Mouse (Mus musculus): ENCODE results near the gene Gpr176. TPM values are rescaled to one million over a fixed set of nuclear protein-coding genes. Genes with fewer than 3 reads are reported as not detected.

The Gpr176 gene
- polyA plus RNA-seq, 1 experiment from 2014 or later, result 0.15 TPM

DNA sequence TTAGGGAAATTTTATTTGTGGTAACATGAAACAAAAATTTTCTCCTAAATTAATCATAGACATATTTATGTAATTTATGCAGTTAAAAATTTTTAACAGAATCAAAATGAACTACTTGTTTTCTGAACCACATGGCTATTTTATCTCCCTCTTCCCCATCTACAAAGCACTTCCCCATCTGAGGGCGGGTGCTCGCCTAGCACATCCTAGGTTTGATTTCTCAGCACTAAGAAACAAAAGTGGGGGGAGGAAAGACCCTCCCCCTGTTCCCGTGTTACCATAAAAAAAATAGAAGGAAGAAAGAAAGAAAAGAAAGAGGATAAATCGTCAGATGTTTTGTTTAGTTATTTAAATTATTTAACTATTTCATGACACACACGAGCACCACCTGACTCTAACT is 18.0 kb upstream of the Gpr176 start:
- no peak for DNase-seq (ENCODE audit: low spot score)
- WGBS, result 89% methylated on average over 5 of the region's 5 CpGs
- no peak overlapping the region for H3K27ac ChIP-seq
- no peak overlapping the region for H3K4me3 ChIP-seq
- peaks cover 19% of the 10 kb centered on the region for H3K4me1 ChIP-seq
- H3K36me3 ChIP-seq, result no peaks in the 10 kb centered on the region
- no peaks in the 10 kb centered on the region for H3K27me3 ChIP-seq (ENCODE audit: low read depth, poor library complexity, severe bottlenecking)
- no peaks in the 10 kb centered on the region; the same call in 1 of the 2 replicates for H3K9me3 ChIP-seq (replicated peaks)

DNA sequence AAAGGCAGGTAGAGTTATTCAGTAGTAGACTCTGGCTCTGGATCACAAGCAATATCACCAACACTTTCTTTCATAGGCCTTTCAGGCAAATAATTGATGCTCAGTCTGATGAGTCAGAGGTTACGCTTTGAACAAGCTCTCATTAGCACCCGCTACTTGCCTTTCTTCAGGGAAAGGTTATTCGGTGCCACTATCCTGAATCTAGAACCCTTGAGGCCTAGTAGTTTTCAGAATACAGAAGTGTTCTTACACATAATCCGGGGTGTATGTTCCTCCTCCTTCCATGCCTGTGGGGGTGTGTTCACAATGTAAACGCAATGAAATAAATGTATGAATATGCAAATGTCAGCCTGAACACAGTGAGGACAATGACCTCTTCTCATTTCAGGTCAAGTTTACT is 16.9 kb upstream of the Gpr176 start:
- DNase-seq (ENCODE audit: low spot score), result no peak
- no peaks in the 10 kb centered on the region for H3K27me3 ChIP-seq (ENCODE audit: low read depth, poor library complexity, severe bottlenecking)
- no peaks in the 10 kb centered on the region for H3K9me3 ChIP-seq (replicated peaks)
- WGBS, result 94% methylated on average over 5 of the region's 5 CpGs
- no peak overlapping the region for H3K4me3 ChIP-seq
- H3K4me1 ChIP-seq, result peaks cover 19% of the 10 kb centered on the region
- no peaks in the 10 kb centered on the region for H3K36me3 ChIP-seq
- H3K27ac ChIP-seq, result no peak overlapping the region

DNA sequence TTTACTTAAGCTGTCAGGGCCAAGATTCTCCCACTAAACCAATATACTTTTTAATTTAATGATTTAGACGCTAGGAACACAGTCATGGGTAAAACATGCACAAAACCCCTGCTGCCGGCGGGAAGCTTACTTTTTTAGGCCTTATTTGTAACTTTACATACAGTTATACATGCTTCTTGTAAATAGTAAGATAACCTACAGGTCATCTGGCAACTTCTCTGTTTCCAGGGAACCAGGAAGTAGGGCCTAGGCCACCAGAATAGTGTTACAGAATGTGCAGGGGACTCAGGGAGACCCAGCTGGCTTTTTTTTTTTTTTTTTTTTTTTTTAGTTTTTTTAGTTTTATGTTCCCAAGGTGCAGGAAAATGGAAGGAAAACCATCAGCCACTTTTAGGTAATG is 16.4 kb upstream of the Gpr176 start:
- no peaks in the 10 kb centered on the region for H3K9me3 ChIP-seq (replicated peaks)
- 82% methylated on average over 3 of the region's 3 CpGs for WGBS
- peak overlapping the region; percentile 82 for H3K4me3 ChIP-seq
- no peaks in the 10 kb centered on the region for H3K27me3 ChIP-seq (ENCODE audit: low read depth, poor library complexity, severe bottlenecking)
- H3K27ac ChIP-seq, result no peak overlapping the region
- DNase-seq (ENCODE audit: low spot score), result no peak
- H3K4me1 ChIP-seq, result peaks cover 19% of the 10 kb centered on the region
- no peaks in the 10 kb centered on the region for H3K36me3 ChIP-seq

DNA sequence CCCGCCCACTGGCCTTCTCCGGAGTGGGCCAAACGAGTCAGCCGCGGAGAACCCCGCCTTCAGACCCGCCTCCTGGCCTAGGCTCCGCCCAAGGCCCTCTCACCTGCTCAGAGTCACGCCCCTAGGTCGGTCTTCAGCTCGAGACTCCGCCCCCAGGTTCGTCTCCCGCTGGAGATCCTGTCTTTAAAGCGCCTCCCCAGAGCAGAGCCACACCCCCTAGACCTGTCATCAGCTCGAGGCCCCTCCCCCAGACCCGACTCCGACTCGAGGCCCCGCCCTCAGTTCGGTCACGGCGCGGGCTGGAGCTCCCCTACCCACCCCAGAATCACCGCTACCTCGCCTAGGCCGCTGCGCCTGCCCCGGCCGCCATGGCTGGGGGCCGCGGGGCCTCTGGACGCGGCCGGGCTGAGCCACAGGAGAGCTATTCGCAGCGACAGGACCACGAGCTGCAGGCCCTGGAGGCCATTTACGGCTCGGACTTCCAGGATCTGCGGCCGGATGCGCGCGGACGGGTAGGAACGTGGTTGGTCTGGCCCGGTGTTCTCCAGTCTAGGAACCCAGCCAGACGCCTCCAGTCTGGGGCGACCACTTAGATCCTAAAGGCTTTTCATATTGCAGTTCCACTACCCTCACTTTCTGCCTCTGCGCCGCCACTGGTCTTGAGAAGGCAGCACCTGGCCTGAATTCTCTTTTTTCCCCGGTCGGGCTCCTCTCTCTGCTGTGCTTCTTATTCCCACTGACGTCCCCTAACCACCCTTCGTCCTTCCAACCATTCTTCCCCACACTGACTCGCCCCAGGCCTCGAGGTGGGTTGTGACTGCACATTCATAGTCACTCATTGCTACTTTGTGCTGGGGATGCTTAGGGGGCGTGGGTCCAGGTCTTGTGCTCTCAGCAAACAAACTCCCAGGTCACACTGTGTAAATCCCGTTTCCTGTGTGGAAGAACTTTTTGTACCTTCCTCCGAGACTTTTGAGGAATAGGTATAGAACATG is 15.4 kb upstream of the Gpr176 start, which contains the start of gene Eif2ak4:
Eif2ak4 (plus strand) TSS at position 278 of the 995 bp plus-strand sequence.
- no peaks in the 10 kb centered on the region for H3K27me3 ChIP-seq (ENCODE audit: low read depth, poor library complexity, severe bottlenecking)
- peak within 1 kb of the TSS; percentile 96 for H3K27ac ChIP-seq
- H3K4me1 ChIP-seq, result peaks cover 19% of the 10 kb centered on the region
- no peaks in the 10 kb centered on the region for H3K9me3 ChIP-seq (replicated peaks)
- peak within 1 kb of the TSS; percentile 82 for H3K4me3 ChIP-seq
- DNase-seq (ENCODE audit: low spot score), result peak; percentile 95
- WGBS, result 2% methylated on average over 61 of the region's 61 CpGs
- H3K36me3 ChIP-seq, result no peaks in the 10 kb centered on the region

DNA sequence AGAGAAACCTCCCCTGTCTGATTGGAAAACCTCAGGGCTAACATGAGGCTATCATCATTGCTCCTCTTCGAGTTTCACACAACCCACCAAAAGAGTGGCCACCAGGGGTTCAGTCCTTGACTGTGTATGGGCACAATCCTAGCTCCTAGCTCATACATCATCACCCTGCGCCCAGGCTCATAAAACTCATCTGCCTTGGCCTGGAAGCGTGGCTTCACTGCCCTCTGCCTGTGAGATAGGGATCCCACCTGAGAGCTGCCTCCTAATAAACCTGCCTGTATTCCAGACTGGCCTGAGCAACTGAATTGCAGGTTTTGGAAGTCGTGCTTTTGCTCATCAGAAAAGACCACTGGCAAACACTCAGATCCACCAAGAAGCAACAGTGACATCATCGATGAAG is 10.2 kb upstream of the Gpr176 start:
- Histone ChIP-seq H3K4me3 (no peak overlapping the region), H3K36me3 (no peaks in the 10 kb centered on the region), H3K27ac (no peak overlapping the region), H3K9me3 (replicated peaks) (no peaks in the 10 kb centered on the region), H3K27me3 (ENCODE audit: low read depth, poor library complexity, severe bottlenecking) (no peaks in the 10 kb centered on the region), H3K4me1 (peaks cover 9% of the 10 kb centered on the region)
- 76% methylated on average over 5 of the region's 5 CpGs for WGBS
- no peak for DNase-seq (ENCODE audit: low spot score)

DNA sequence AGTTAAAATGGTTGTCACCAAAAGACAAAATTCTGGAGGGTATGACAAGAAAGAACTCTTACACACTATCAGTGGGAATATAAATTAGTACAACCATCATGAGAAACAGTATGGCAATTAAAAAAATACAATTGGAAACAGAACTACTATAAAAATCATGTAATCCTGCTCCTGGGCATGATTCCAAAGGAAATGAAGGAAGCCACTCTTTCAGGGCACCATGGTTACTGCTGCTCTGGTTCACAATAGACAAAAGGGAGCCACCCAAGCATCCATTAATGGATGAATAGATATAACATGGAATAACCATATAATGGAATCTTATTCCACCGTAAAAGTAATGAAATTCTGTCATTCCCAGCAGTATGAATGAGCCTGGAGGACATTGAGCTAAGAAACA is 6.5 kb upstream of the Gpr176 start:
- Histone ChIP-seq H3K27me3 (ENCODE audit: low read depth, poor library complexity, severe bottlenecking) (peaks cover 11% of the 10 kb centered on the region; the same call in 1 of the 2 replicates), H3K9me3 (replicated peaks) (no peaks in the 10 kb centered on the region), H3K27ac (no peak overlapping the region), H3K36me3 (no peaks in the 10 kb centered on the region), H3K4me1 (peaks cover 4% of the 10 kb centered on the region; the same call in 1 of the 2 replicates), H3K4me3 (no peak overlapping the region)
- WGBS, result 90% methylated on average over 1 of the region's 1 CpGs
- no peak for DNase-seq (ENCODE audit: low spot score)

DNA sequence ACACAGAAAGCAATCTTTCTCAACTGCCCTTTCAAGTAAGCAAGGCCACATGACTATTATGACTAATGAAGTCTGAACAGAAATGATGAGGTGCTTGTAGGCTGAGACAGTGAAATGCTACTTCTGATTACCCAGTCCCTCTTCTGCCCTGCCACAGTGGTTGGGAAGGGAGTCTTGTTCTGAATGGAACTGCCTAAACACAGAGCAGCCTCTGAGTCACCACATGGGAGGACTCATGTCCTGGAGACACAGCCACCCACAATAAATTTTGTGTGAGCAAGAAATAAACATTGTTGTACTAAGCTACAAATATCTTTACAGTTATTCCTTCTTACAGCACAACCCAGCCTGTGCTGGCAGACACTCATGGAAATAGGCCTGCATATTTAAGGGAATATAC is 2.7 kb upstream of the Gpr176 start:
- no peaks in the 10 kb centered on the region for H3K9me3 ChIP-seq (replicated peaks)
- H3K4me3 ChIP-seq, result no peak overlapping the region
- no peaks in the 10 kb centered on the region for H3K36me3 ChIP-seq
- H3K27me3 ChIP-seq (ENCODE audit: low read depth, poor library complexity, severe bottlenecking), result peaks cover 42% of the 10 kb centered on the region
- DNase-seq (ENCODE audit: low spot score), result no peak
- no peak overlapping the region for H3K27ac ChIP-seq
- peaks cover 22% of the 10 kb centered on the region for H3K4me1 ChIP-seq

DNA sequence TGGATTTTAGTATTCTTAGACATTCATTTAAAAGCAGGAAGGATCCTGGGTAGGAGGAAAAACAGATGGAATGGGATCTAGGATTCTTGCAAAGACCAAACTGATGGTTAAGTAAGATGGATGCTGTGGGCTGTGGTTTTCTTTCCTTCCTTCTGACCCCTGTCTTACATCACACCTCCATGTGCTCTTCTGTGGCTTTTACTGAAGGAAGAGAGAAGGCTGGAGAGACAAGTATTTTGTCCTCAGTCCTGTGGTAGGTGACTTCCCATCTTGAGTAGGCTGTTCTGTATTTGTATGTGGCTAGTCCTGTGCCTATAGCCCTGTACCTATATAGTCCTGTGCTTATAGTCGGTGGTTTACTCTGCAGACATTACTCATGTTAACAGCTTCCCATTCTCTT is 2.3 kb upstream of the Gpr176 start:
- Histone ChIP-seq H3K36me3 (no peaks in the 10 kb centered on the region), H3K27me3 (ENCODE audit: low read depth, poor library complexity, severe bottlenecking) (peaks cover 46% of the 10 kb centered on the region), H3K4me3 (no peak overlapping the region), H3K27ac (no peak overlapping the region), H3K9me3 (replicated peaks) (no peaks in the 10 kb centered on the region), H3K4me1 (peaks cover 22% of the 10 kb centered on the region)
- WGBS, result 77% methylated on average over 1 of the region's 1 CpGs
- no peak for DNase-seq (ENCODE audit: low spot score)

DNA sequence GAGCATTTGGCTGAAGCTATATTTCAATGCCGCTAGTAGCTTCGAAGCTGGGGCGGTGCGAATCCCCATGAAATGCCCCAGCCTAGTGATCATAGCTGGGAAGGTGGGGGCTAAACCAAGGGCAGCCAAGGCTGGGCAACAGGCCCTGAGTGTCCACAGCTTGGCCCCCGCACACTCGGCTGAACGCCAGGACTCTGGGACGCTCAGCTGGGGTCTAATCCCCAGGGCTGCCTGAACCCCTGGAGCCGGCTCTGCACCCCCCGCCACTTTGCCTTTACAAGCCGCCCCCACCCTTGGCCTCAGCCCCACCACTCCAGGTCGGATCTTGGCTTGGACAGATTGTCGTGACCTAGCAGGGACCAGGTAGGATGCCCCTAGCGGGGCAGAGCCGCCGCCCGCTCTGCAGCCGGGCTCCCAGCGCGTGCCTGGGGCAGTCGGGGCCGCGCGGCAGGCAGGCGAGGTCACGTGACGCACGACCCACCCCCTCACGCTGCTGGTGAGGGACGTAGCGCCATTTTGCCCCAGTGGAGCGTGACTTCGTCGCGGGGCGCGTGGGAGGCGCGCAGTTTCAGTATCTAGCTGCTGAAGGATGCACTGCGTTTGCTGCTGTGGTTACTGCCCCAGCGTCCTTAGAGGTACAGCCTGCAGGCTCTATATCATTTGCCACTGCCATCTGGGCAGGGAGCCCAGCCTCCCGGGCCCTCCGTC is 507 bp upstream of the Gpr176 start:
- Histone ChIP-seq H3K27me3 (ENCODE audit: low read depth, poor library complexity, severe bottlenecking) (peaks cover 60% of the 10 kb centered on the region), H3K36me3 (no peaks in the 10 kb centered on the region), H3K9me3 (replicated peaks) (no peaks in the 10 kb centered on the region), H3K4me3 (peak overlapping the region; percentile 52), H3K27ac (peak overlapping the region; percentile 85), H3K4me1 (peaks cover 17% of the 10 kb centered on the region)
- WGBS, result 3% methylated on average over 43 of the region's 43 CpGs
- DNase-seq (ENCODE audit: low spot score), result peak; percentile 89

DNA sequence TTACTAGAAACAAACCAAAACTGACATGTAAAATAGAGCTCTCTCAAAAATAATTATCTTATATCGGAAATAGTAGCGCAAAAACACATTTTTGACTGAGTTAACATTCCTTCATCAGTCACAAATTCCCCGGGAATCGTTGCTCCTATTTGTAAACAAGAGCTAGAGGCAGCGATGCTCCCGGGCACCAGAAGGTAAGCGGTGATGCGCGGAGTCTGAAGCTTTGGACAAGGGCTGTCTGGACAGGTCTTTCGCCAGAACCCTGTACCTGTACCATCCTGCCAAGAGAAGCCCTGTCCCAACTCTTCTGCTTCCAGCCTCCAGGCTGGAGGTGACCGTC is 688 bp downstream of the Gpr176 start:
- peak overlapping the region; percentile 52 for H3K4me3 ChIP-seq
- DNase-seq (ENCODE audit: low spot score), result no peak
- peaks cover 17% of the 10 kb centered on the region for H3K4me1 ChIP-seq
- WGBS, result 8% methylated on average over 11 of the region's 11 CpGs
- H3K36me3 ChIP-seq, result no peaks in the 10 kb centered on the region
- no peaks in the 10 kb centered on the region for H3K9me3 ChIP-seq (replicated peaks)
- no peak overlapping the region for H3K27ac ChIP-seq
- peaks cover 60% of the 10 kb centered on the region for H3K27me3 ChIP-seq (ENCODE audit: low read depth, poor library complexity, severe bottlenecking)

DNA sequence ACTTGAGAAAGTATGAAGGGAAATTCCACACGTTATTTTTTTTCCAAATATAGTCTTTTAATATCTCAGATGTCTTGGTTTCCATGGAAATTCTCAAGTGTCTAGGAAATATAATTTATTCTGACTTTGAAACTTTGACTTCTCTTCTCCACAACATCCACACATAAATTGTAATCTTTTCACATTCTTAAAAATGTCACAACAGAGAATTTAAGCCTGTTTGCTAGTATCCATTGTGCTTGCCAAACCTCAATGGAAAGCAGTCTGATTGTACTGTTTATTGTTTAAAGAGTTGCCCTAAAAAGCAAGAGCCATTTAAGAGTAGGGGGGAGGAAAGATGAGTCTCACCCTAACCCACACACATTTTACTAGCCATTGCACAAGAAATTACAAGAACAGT is 1.4 kb downstream of the Gpr176 start:
- H3K4me3 ChIP-seq, result no peak overlapping the region
- peaks cover 17% of the 10 kb centered on the region for H3K4me1 ChIP-seq
- H3K27ac ChIP-seq, result no peak overlapping the region
- no peak for DNase-seq (ENCODE audit: low spot score)
- H3K9me3 ChIP-seq (replicated peaks), result no peaks in the 10 kb centered on the region
- no peaks in the 10 kb centered on the region for H3K36me3 ChIP-seq
- peaks cover 60% of the 10 kb centered on the region for H3K27me3 ChIP-seq (ENCODE audit: low read depth, poor library complexity, severe bottlenecking)
- 74% methylated on average over 1 of the region's 1 CpGs for WGBS

DNA sequence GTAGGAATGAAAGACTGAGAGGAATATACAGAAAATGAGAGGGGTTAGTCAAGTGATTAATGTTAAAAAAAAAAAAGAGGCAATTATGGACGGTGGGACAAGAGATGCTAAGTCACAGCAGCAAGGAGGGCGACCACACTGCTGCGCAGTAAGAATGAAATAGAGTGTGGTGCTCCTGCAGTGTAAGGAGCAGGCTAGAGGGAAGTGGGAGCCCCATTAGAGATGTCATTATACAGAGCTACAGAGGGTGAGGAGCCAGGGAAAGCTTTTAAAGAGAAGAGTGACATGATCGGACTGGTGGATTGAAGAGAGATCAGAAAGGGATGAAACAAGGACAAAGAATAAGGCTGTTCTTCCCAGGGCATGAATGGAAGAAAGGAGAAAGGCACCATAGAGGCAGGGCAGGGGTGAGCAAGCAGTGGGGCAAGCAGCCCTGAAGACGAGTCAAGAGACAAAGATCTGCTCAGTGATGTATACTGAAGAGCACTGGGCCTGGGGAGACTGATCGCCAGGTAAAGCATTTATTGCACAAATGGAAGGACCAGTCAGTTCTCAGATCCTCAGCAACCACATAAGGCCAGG is 18.0 kb downstream of the Gpr176 start:
- H3K27me3 ChIP-seq (ENCODE audit: low read depth, poor library complexity, severe bottlenecking), result no peaks in the 10 kb centered on the region
- H3K36me3 ChIP-seq, result no peaks in the 10 kb centered on the region
- no peak overlapping the region for H3K4me3 ChIP-seq
- DNase-seq (ENCODE audit: low spot score), result no peak
- no peaks in the 10 kb centered on the region for H3K9me3 ChIP-seq (replicated peaks)
- no peaks in the 10 kb centered on the region for H3K4me1 ChIP-seq
- no peak overlapping the region for H3K27ac ChIP-seq
- 86% methylated on average over 6 of the region's 6 CpGs for WGBS

DNA sequence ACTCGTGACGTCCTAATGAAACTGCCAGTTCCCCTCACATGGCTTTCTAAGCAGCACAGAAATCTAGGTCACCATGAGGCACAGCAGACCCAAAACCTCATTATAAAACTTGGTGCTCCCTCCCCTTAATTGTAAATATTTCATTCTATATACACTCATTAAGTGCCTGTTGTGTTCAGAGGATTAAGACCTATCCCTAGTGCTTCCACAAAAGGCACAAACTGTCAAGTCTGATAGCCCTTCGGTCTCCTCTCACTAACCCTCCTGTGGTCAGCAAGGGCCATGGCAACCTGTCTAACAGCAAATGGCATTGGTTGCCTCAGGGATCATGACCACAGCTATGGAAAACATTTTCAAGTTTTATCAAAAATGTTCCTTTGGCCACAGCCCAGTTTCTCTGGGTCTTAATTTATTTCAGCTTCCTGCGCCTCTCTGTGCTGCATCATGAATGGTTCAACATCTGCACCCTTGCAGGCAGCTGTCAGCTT is 19.3 kb downstream of the Gpr176 start:
- WGBS, result 84% methylated on average over 4 of the region's 4 CpGs
- Histone ChIP-seq H3K36me3 (no peaks in the 10 kb centered on the region), H3K27ac (no peak overlapping the region), H3K9me3 (replicated peaks) (no peaks in the 10 kb centered on the region), H3K4me1 (no peaks in the 10 kb centered on the region), H3K4me3 (no peak overlapping the region), H3K27me3 (ENCODE audit: low read depth, poor library complexity, severe bottlenecking) (no peaks in the 10 kb centered on the region)
- DNase-seq (ENCODE audit: low spot score), result no peak

Data from limb, embryonic 10.5 days (tissue).